Comparison of ENCODE assay signal across 15 mouse cellular contexts in the genomic region with DNA sequence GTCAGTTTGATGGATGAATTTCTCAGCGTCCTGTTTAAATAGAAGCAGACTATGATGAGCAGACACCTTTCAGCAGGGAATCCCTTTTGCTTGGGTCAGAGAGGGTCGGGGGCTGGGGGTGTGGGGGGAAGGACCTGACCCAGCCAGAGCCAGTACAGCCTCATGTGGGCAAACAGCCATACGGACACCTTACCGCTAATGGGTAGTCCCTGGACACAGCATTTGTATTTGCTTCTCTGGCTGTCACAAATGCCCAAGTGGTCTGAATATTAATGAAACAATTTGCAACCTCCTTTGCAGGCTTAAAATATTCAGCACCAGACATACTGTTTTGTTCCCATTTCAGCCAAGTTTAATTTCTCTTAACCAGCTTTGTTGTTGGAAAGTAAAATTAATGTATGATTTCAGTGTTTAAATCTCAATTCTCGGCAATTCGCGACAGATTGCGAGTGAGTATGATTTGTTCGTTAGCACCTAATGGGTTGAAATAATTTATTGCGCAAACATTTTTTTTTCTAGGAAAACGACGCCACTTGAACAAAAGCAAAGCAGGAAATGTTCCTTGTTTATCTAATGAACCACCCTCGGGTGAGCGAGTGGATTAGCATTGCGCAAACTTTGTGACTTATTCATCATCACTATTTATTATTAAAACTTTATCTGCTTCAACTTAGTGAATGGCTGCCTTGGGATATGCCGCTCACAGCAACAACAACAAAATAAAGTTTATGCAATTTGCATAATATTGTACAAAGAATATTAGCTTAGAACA.
DNase-seq lines count a peak whose midpoint lies in the region; ATAC-seq and TF ChIP-seq lines count a peak whose summit lies in the region.
"Had no signal": no experiment of that assay in that cellular context is flagged by ENCODE, and none has a peak within 500 bp of the region (broad histone marks: within the 10 kb centered on the region; RNA-seq: fewer than 3 reads in every experiment).

No protein-coding gene starts in this region.

- TF ChIP-seq CTCF in lung, postnatal 0 days (IDR thresholded peaks at IDR 0.05), result no peak

- DNase-seq in forebrain, embryonic 11.5 days (ENCODE audit: low spot score), result no peak
- no peak for DNase-seq in forebrain, embryonic 10.5 days (ENCODE audit: extremely low spot score, low spot score)
- DNase-seq in lung, postnatal 0 days (ENCODE audit: low spot score), result peak; percentile 32
- no peak for DNase-seq in lung, postnatal 10 days
- DNase-seq in left cerebral cortex, postnatal 14 days (ENCODE audit: low spot score in 2 of 2), result no peak
- DNase-seq: adrenal gland, adult 8-10 months; cerebellum, adult 9-11 months; kidney, adult 18-20 months; layer of hippocampus, postnatal 36 days had no signal

- H3K4me2 ChIP-seq in forebrain, embryonic 11.5 days (ENCODE audit: low read depth, low read length, severe bottlenecking), result no peak overlapping the region
- H3K4me2 ChIP-seq in lung, postnatal 0 days (replicated peaks; ENCODE audit: low read depth, low read length), result no peak overlapping the region
- H3K4me2 ChIP-seq in forebrain, embryonic 16.5 days (ENCODE audit: low read length), result peak overlapping the region; percentile 34
- H3K4me2 ChIP-seq in neural tube, embryonic 13.5 days, result no peak overlapping the region
- H3K4me2 ChIP-seq: embryonic facial prominence, embryonic 13.5 days; liver, embryonic 15.5 days; neural tube, embryonic 12.5 days had no signal

- H3K9me3 ChIP-seq in forebrain, embryonic 11.5 days (ENCODE audit: control insufficient read depth, low read length), result no peaks in the 10 kb centered on the region
- no peaks in the 10 kb centered on the region for H3K9me3 ChIP-seq in forebrain, embryonic 10.5 days
- no peaks in the 10 kb centered on the region for H3K9me3 ChIP-seq in lung, postnatal 0 days (ENCODE audit: low read length)
- no peaks in the 10 kb centered on the region for H3K9me3 ChIP-seq in forebrain, embryonic 16.5 days (ENCODE audit: control insufficient read depth, low read length)
- H3K9me3 ChIP-seq in neural tube, embryonic 13.5 days, result 0 out of 2 replicates have a peak, but pooled peaks cover 3% of the 10 kb centered on the region
- H3K9me3 ChIP-seq: embryonic facial prominence, embryonic 13.5 days; liver, embryonic 15.5 days; neural tube, embryonic 12.5 days had no signal

- no peak overlapping the region for H3K9ac ChIP-seq in forebrain, embryonic 11.5 days (ENCODE audit: low read length)
- H3K9ac ChIP-seq in lung, postnatal 0 days (replicated peaks; ENCODE audit: low read depth), result no peak overlapping the region
- no peak overlapping the region for H3K9ac ChIP-seq in forebrain, embryonic 16.5 days (replicated peaks; ENCODE audit: low read depth, low read length)
- H3K9ac ChIP-seq in neural tube, embryonic 13.5 days, result no peak overlapping the region
- H3K9ac ChIP-seq: embryonic facial prominence, embryonic 13.5 days; liver, embryonic 15.5 days; neural tube, embryonic 12.5 days had no signal

- no peaks in the 10 kb centered on the region for H3K36me3 ChIP-seq in forebrain, embryonic 11.5 days (ENCODE audit: control insufficient read depth, insufficient read depth, low read length)
- H3K36me3 ChIP-seq in forebrain, embryonic 10.5 days (replicated peaks), result no peaks in the 10 kb centered on the region
- no peaks in the 10 kb centered on the region for H3K36me3 ChIP-seq in lung, postnatal 0 days (ENCODE audit: insufficient read depth, low read length)
- H3K36me3 ChIP-seq in forebrain, embryonic 16.5 days (ENCODE audit: control insufficient read depth, insufficient read depth), result no peaks in the 10 kb centered on the region
- no peaks in the 10 kb centered on the region for H3K36me3 ChIP-seq in neural tube, embryonic 13.5 days
- H3K36me3 ChIP-seq: embryonic facial prominence, embryonic 13.5 days; liver, embryonic 15.5 days; neural tube, embryonic 12.5 days had no signal

- 0 out of 2 replicates have a peak, but pooled peaks have one; percentile 3 for ATAC-seq in forebrain, embryonic 11.5 days (replicated peaks; ENCODE audit: low FRiP score)
- ATAC-seq in lung, postnatal 0 days, result no peak
- ATAC-seq in forebrain, embryonic 16.5 days, result peak; percentile 45
- 0 out of 2 replicates have a peak, but pooled peaks have one; percentile 16 for ATAC-seq in neural tube, embryonic 13.5 days (ENCODE audit: low read depth)
- no peak for ATAC-seq in monocyte, adult 5-6 weeks (replicated peaks; ENCODE audit: insufficient number of reproducible peaks, low FRiP score, low TSS enrichment, poor library complexity, severe bottlenecking)

- peak; percentile 10; the same call in 1 of the 2 replicates for TF ChIP-seq EP300 in lung, postnatal 0 days (IDR thresholded peaks at IDR 0.05)

- no peak overlapping the region for H3K27ac ChIP-seq in forebrain, embryonic 11.5 days (ENCODE audit: low read depth, low read length)
- no peak overlapping the region for H3K27ac ChIP-seq in forebrain, embryonic 10.5 days
- no peak overlapping the region for H3K27ac ChIP-seq in lung, postnatal 0 days (ENCODE audit: low read length)
- H3K27ac ChIP-seq in forebrain, embryonic 16.5 days (ENCODE audit: low read length), result peak overlapping the region; percentile 46
- H3K27ac ChIP-seq in neural tube, embryonic 13.5 days (replicated peaks), result 0 out of 2 replicates have a peak overlapping the region, but pooled peaks have one; percentile 9
- H3K27ac ChIP-seq: embryonic facial prominence, embryonic 13.5 days; liver, embryonic 15.5 days; neural tube, embryonic 12.5 days had no signal

- 65% methylated on average over 16 of the region's 16 CpGs for WGBS in forebrain, embryonic 11.5 days
- WGBS in forebrain, embryonic 10.5 days, result 87% methylated on average over 16 of the region's 16 CpGs
- WGBS in lung, postnatal 0 days, result 34% methylated on average over 16 of the region's 16 CpGs
- 19% methylated on average over 16 of the region's 16 CpGs for WGBS in forebrain, embryonic 16.5 days
- 42% methylated on average over 16 of the region's 16 CpGs for WGBS in neural tube, embryonic 13.5 days

- peaks cover 2% of the 10 kb centered on the region; the same call in 1 of the 2 replicates for H3K4me1 ChIP-seq in forebrain, embryonic 11.5 days (replicated peaks; ENCODE audit: control insufficient read depth, insufficient read depth, low read length)
- H3K4me1 ChIP-seq in forebrain, embryonic 10.5 days, result peaks cover 24% of the 10 kb centered on the region
- H3K4me1 ChIP-seq in lung, postnatal 0 days (ENCODE audit: insufficient read depth, low read depth, low read length), result no peaks in the 10 kb centered on the region
- H3K4me1 ChIP-seq in forebrain, embryonic 16.5 days (replicated peaks; ENCODE audit: control insufficient read depth, insufficient read depth, low read length), result peaks cover 30% of the 10 kb centered on the region
- peaks cover 34% of the 10 kb centered on the region for H3K4me1 ChIP-seq in neural tube, embryonic 13.5 days (replicated peaks)

- intact Hi-C loops in left cerebral cortex, postnatal 14 days (cut with DNase I), result no loop called here

- no peaks in the 10 kb centered on the region for H3K27me3 ChIP-seq in forebrain, embryonic 11.5 days (ENCODE audit: control insufficient read depth, insufficient read depth, low read length)
- no peaks in the 10 kb centered on the region for H3K27me3 ChIP-seq in forebrain, embryonic 10.5 days (ENCODE audit: poor library complexity, severe bottlenecking)
- 0 out of 2 replicates have a peak, but pooled peaks cover 5% of the 10 kb centered on the region for H3K27me3 ChIP-seq in lung, postnatal 0 days (replicated peaks; ENCODE audit: insufficient read depth, low read length)
- H3K27me3 ChIP-seq in forebrain, embryonic 16.5 days (replicated peaks; ENCODE audit: control insufficient read depth, insufficient read depth, low read length), result no peaks in the 10 kb centered on the region
- H3K27me3 ChIP-seq in neural tube, embryonic 13.5 days, result no peaks in the 10 kb centered on the region
- H3K27me3 ChIP-seq: embryonic facial prominence, embryonic 13.5 days; liver, embryonic 15.5 days; neural tube, embryonic 12.5 days had no signal

- H3K4me3 ChIP-seq in forebrain, embryonic 11.5 days (ENCODE audit: low read depth, low read length), result no peak overlapping the region
- H3K4me3 ChIP-seq in forebrain, embryonic 10.5 days, result no peak overlapping the region
- H3K4me3 ChIP-seq in lung, postnatal 0 days (ENCODE audit: low read depth, low read length), result no peak overlapping the region
- no peak overlapping the region for H3K4me3 ChIP-seq in forebrain, embryonic 16.5 days (replicated peaks; ENCODE audit: low read length)
- H3K4me3 ChIP-seq in neural tube, embryonic 13.5 days, result no peak overlapping the region
- H3K4me3 ChIP-seq: embryonic facial prominence, embryonic 13.5 days; liver, embryonic 15.5 days; neural tube, embryonic 12.5 days had no signal

Comparison
In these comparisons a context has a peak if more than half of its experiments do, and no peak if none do; other contexts are left out.
1. H3K27ac ChIP-seq: peak in forebrain, embryonic 16.5 days (single experiment) and neural tube, embryonic 13.5 days (single experiment); none in forebrain, embryonic 11.5 days (single experiment), forebrain, embryonic 10.5 days (single experiment) and lung, postnatal 0 days (single experiment).
2. ATAC-seq: peak in forebrain, embryonic 11.5 days (single experiment), forebrain, embryonic 16.5 days (single experiment) and neural tube, embryonic 13.5 days (single experiment); none in lung, postnatal 0 days (single experiment) and monocyte, adult 5-6 weeks (single experiment).